Mouse (Mus musculus): ENCODE data around the gene Grip1.
A peak's percentile ranks its signal among the peaks of the same experiment; 100 is the strongest.

Grip1 gene

GRCm38 (mm10) chr10:119779657-119780056 lies 326.0 kb downstream of the Grip1 start:
- DNase-seq: no peak

- no peak for DNase-seq
These were observed 336.9 kb downstream of the Grip1 start for GRCm38 (mm10) chr10:119790507-119790906.

- no peak for DNase-seq
These were observed 348.8 kb downstream of the Grip1 start for GRCm38 (mm10) chr10:119802421-119802820.

GRCm38 (mm10) chr10:119803633-119804422 lies 350.2 kb downstream of the Grip1 start:
- DNase-seq: peak; percentile 2 to 4

- DNase-seq: no peak
These were observed 350.8 kb downstream of the Grip1 start for GRCm38 (mm10) chr10:119804423-119804814.

- DNase-seq: no peak
These were observed 351.5 kb downstream of the Grip1 start for GRCm38 (mm10) chr10:119805082-119805481.

GRCm38 (mm10) chr10:119806151-119806550 lies 352.5 kb downstream of the Grip1 start:
- no peak for DNase-seq

GRCm38 (mm10) chr10:119808384-119808783 lies 354.8 kb downstream of the Grip1 start:
- DNase-seq: no peak

GRCm38 (mm10) chr10:119814087-119814486 lies 360.5 kb downstream of the Grip1 start:
- no peak for DNase-seq

GRCm38 (mm10) chr10:119816001-119816400 lies 362.4 kb downstream of the Grip1 start:
- no peak for DNase-seq

GRCm38 (mm10) chr10:119818381-119818780 lies 364.8 kb downstream of the Grip1 start:
- DNase-seq: no peak

- DNase-seq: no peak
These were observed 365.6 kb downstream of the Grip1 start for GRCm38 (mm10) chr10:119819102-119819681.

GRCm38 (mm10) chr10:119819740-119820139 lies 366.1 kb downstream of the Grip1 start:
- no peak for DNase-seq

- no peak for DNase-seq
These were observed 366.8 kb downstream of the Grip1 start for GRCm38 (mm10) chr10:119820428-119820827.

GRCm38 (mm10) chr10:119823691-119824090 lies 370.1 kb downstream of the Grip1 start:
- no peak for DNase-seq

- no peak for DNase-seq
These were observed 370.9 kb downstream of the Grip1 start for GRCm38 (mm10) chr10:119824521-119824920.

GRCm38 (mm10) chr10:119830388-119830956 lies 376.8 kb downstream of the Grip1 start:
- DNase-seq: no peak

GRCm38 (mm10) chr10:119831086-119831485 lies 377.5 kb downstream of the Grip1 start:
- DNase-seq: no peak

- DNase-seq: no peak
These were observed 379.7 kb downstream of the Grip1 start for GRCm38 (mm10) chr10:119833334-119833733.

- no peak for DNase-seq
These were observed 380.5 kb downstream of the Grip1 start for GRCm38 (mm10) chr10:119834122-119834521.

GRCm38 (mm10) chr10:119839645-119840044 lies 386.0 kb downstream of the Grip1 start:
- no peak for DNase-seq

- DNase-seq: no peak
These were observed 388.4 kb downstream of the Grip1 start for GRCm38 (mm10) chr10:119842004-119842403.

- DNase-seq: no peak
These were observed 392.2 kb downstream of the Grip1 start for GRCm38 (mm10) chr10:119845705-119846410.

All from B cell, adult 2 months (primary cell).